Mouse (Mus musculus) neural tube, postnatal 0 days (tissue): ENCODE measurements around the gene Npy5r. TPM values are rescaled to one million over a fixed set of nuclear protein-coding genes. Genes with fewer than 3 reads are reported as not detected.

Source experiments
- polyA plus RNA-seq: library from polyadenylated mRNA; unstranded; fragments of >200 nt; fragmentation: Nextera tagmentation; extraction: Ambion mirVana; gene quantifications from 2 replicates; pipeline ENCODE4 v1.2.1, GENCODE M21; 2015

Npy5r gene
- 3.5 and 3.8 TPM in 2 replicates for polyA plus RNA-seq

GRCm38 (mm10) chr8:66687511-66688329 is at the start of gene Npy5r:
Gene Npy5r (minus strand): TSS chr8:66688128.

DNA sequence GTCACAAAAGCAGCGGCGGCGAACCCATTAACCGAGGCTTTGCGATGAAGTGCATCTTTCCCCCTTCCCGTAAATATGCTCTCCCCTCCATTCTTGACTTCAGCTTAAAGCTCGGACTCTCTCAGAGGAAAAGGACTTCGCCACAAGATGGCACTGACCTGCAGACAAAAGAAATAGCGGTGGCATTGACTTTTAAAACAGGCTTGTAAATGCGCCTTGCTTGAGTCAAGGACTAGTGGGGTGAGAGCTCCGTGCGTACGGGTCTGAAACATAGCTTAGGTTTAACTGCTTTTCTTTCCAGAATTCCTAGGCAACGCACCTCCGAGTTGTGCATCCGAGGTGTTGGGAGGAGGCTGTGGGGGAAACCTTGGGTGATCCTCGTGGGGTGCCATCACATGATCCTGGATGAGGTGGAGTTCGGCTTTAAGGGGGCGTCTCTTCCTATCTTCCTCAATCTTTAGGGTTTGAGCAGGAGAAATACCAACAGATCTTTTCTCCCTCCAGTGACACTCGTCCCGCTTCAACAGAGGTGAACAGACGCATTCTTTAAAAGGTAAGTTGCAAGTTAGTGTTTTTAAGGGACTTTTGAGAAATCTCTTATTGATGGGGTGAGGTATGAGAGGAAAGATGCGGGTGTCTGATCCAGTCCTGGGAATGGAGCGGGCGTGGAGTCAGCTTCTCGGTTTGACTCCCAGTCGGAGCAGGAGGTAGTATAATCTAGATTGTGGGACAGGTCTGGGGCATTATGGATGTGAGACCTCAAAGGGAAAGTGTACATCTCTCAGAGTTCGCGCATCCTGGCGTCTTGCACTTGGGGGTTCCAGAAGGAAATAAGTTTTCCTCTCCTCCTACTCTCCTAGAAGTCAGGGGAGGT is 9.3 kb upstream of the Npy5r start, which contains the start of gene Npy1r:
Gene Npy1r, plus strand, starts transcription at position 223 of the 874 bp plus-strand sequence.

Other genes starting within 250 kb of the Npy5r start
- gene Tma16, start 201.6 kb downstream of the Npy5r start, polyA plus RNA-seq: 8.6 and 11.5 TPM in 2 replicates
- gene Tktl2, start 176.4 kb downstream of the Npy5r start, polyA plus RNA-seq: 0.04 TPM in 1 of 2 replicates, not detected in the other
- gene Npy1r, start 9.1 kb upstream of the Npy5r start, polyA plus RNA-seq: 11.5 and 14.7 TPM in 2 replicates
- gene Naf1, start 172.1 kb upstream of the Npy5r start, polyA plus RNA-seq: 3.5 and 3.9 TPM in 2 replicates